Comparison of ENCODE assay signal across 8 mouse cellular contexts in genomic region chr2:134067910-134068335, GRCm38 (mm10).
DNase-seq lines count a peak whose midpoint lies in the region; ATAC-seq and TF ChIP-seq lines count a peak whose summit lies in the region.
"Had no signal": no experiment of that assay in that cellular context is flagged by ENCODE, and none has a peak within 500 bp of the region (broad histone marks: within the 10 kb centered on the region; RNA-seq: fewer than 3 reads in every experiment).

No protein-coding gene starts in this region.

- peak overlapping the region; percentile 38 for H3K4me3 ChIP-seq in megakaryocyte, embryonic 14.5 days (replicated peaks)
- H3K4me3 ChIP-seq in forebrain, embryonic 15.5 days: no peak overlapping the region
- no peak overlapping the region for H3K4me3 ChIP-seq in limb, embryonic 15.5 days
- no peak overlapping the region for H3K4me3 ChIP-seq in stomach, postnatal 0 days (ENCODE audit: low read depth, low read length)
- H3K4me3 ChIP-seq: liver, embryonic 15.5 days had no signal

- no peak overlapping the region for H3K27ac ChIP-seq in forebrain, embryonic 15.5 days (replicated peaks)
- H3K27ac ChIP-seq in limb, embryonic 15.5 days: 0 out of 2 replicates have a peak overlapping the region, but pooled peaks have one; percentile 24
- H3K27ac ChIP-seq in stomach, postnatal 0 days (replicated peaks): no peak overlapping the region
- H3K27ac ChIP-seq: liver, embryonic 15.5 days had no signal

- H3K36me3 ChIP-seq in megakaryocyte, embryonic 14.5 days (replicated peaks; ENCODE audit: low read length): no peaks in the 10 kb centered on the region
- H3K36me3 ChIP-seq in forebrain, embryonic 15.5 days: no peaks in the 10 kb centered on the region
- no peaks in the 10 kb centered on the region for H3K36me3 ChIP-seq in limb, embryonic 15.5 days
- H3K36me3 ChIP-seq in stomach, postnatal 0 days (ENCODE audit: control insufficient read depth, insufficient read depth, low read length): no peaks in the 10 kb centered on the region
- H3K36me3 ChIP-seq: liver, embryonic 15.5 days had no signal

- ATAC-seq in megakaryocyte, adult 5-6 weeks (ENCODE audit: poor library complexity, severe bottlenecking): no peak
- ATAC-seq in forebrain, embryonic 15.5 days (replicated peaks): peak; percentile 60
- ATAC-seq in limb, embryonic 15.5 days (ENCODE audit: insufficient number of reproducible peaks, low FRiP score, low TSS enrichment, low read depth): no peak
- no peak for ATAC-seq in stomach, postnatal 0 days (ENCODE audit: low FRiP score, low TSS enrichment)

- H3K4me1 ChIP-seq in megakaryocyte, embryonic 14.5 days: peaks cover 23% of the 10 kb centered on the region
- H3K4me1 ChIP-seq in forebrain, embryonic 15.5 days: 0 out of 2 replicates have a peak, but pooled peaks cover 3% of the 10 kb centered on the region
- H3K4me1 ChIP-seq in limb, embryonic 15.5 days: no peaks in the 10 kb centered on the region
- no peaks in the 10 kb centered on the region for H3K4me1 ChIP-seq in stomach, postnatal 0 days (replicated peaks; ENCODE audit: control insufficient read depth, insufficient read depth)
- H3K4me1 ChIP-seq: liver, embryonic 15.5 days had no signal

- no peak for TF ChIP-seq CTCF in stomach, postnatal 0 days (IDR thresholded peaks at IDR 0.05; ENCODE audit: low read depth)

- H3K9me3 ChIP-seq in megakaryocyte, embryonic 14.5 days: no peaks in the 10 kb centered on the region
- H3K9me3 ChIP-seq in forebrain, embryonic 15.5 days: no peaks in the 10 kb centered on the region
- H3K9me3 ChIP-seq in limb, embryonic 15.5 days: no peaks in the 10 kb centered on the region
- no peaks in the 10 kb centered on the region for H3K9me3 ChIP-seq in stomach, postnatal 0 days (ENCODE audit: control insufficient read depth, low read length)
- H3K9me3 ChIP-seq: liver, embryonic 15.5 days had no signal

- H3K9ac ChIP-seq in forebrain, embryonic 15.5 days (replicated peaks): no peak overlapping the region
- no peak overlapping the region for H3K9ac ChIP-seq in limb, embryonic 15.5 days
- no peak overlapping the region for H3K9ac ChIP-seq in stomach, postnatal 0 days (ENCODE audit: low read length)
- H3K9ac ChIP-seq: liver, embryonic 15.5 days had no signal

- H3K4me2 ChIP-seq in forebrain, embryonic 15.5 days (replicated peaks): no peak overlapping the region
- H3K4me2 ChIP-seq in limb, embryonic 15.5 days: no peak overlapping the region
- H3K4me2 ChIP-seq in stomach, postnatal 0 days (replicated peaks; ENCODE audit: low read depth): no peak overlapping the region
- H3K4me2 ChIP-seq: liver, embryonic 15.5 days had no signal

- 24% methylated on average over 8 of the region's 8 CpGs for WGBS in forebrain, embryonic 15.5 days
- 61% methylated on average over 8 of the region's 8 CpGs for WGBS in limb, embryonic 15.5 days
- WGBS in stomach, postnatal 0 days: 18% methylated on average over 8 of the region's 8 CpGs

- DNase-seq in stomach, postnatal 0 days (ENCODE audit: low spot score): peak; percentile 14
- no peak for DNase-seq in spleen, adult 12 weeks (ENCODE audit: low spot score)
- no peak for DNase-seq in thymus, postnatal 10 days (ENCODE audit: low spot score in 2 of 2)

- TF ChIP-seq EP300 in stomach, postnatal 0 days (optimal IDR thresholded peaks at IDR 0.05): no peak

- H3K27me3 ChIP-seq in megakaryocyte, embryonic 14.5 days (replicated peaks): no peaks in the 10 kb centered on the region
- no peaks in the 10 kb centered on the region for H3K27me3 ChIP-seq in forebrain, embryonic 15.5 days
- no peaks in the 10 kb centered on the region for H3K27me3 ChIP-seq in limb, embryonic 15.5 days
- H3K27me3 ChIP-seq in stomach, postnatal 0 days (ENCODE audit: control insufficient read depth, insufficient read depth, low read length): no peaks in the 10 kb centered on the region
- H3K27me3 ChIP-seq: liver, embryonic 15.5 days had no signal
